Mouse (Mus musculus) midbrain, embryonic 14.5 days (tissue): ENCODE data around the gene Clk2. TPM values are rescaled to one million over a fixed set of nuclear protein-coding genes. Genes with fewer than 3 reads are reported as not detected.

Experiments
- ATAC-seq: fragments of 200-750 bp; cut with Nextera tagmentation; 2 replicates; pipeline ENCODE4 v1.8.0; 2017; ENCODE audit warnings: moderate number of reproducible peaks, moderate library complexity; ENCODE audit not compliant: low FRiP score, low TSS enrichment
- DNase-seq: peaks from one replicate; pipeline ENCODE4 v3.0.0-alpha.2; 2015
- H3K27ac ChIP-seq: fragments of 300-500 bp; sonication (generic); replicated peaks from 2 replicates; pipeline ENCODE4 v1.5.1; 2014; ENCODE audit warnings: mild to moderate bottlenecking, low read depth, low read length, moderate library complexity
- H3K27me3 ChIP-seq: fragments of 300-500 bp; sonication (generic); 2 replicates; pipeline ENCODE4 v1.6.1; 2014; ENCODE audit warnings: low read length, control low read depth, mixed read lengths; ENCODE audit not compliant: control insufficient read depth, insufficient read depth
- H3K36me3 ChIP-seq: fragments of 300-500 bp; sonication (generic); 2 replicates; pipeline ENCODE4 v1.6.1; 2014; ENCODE audit warnings: low read length, control low read depth; ENCODE audit not compliant: control insufficient read depth, insufficient read depth
- H3K4me1 ChIP-seq: fragments of 300-500 bp; sonication (generic); 2 replicates; pipeline ENCODE4 v1.6.1; 2014; ENCODE audit warnings: mild to moderate bottlenecking, antibody characterized with exemption, low read length, control low read depth; ENCODE audit not compliant: control insufficient read depth, insufficient read depth
- H3K4me2 ChIP-seq: fragments of 300-500 bp; sonication (generic); 2 replicates; pipeline ENCODE4 v1.6.1; 2014; ENCODE audit warnings: mild to moderate bottlenecking, low read length, moderate library complexity
- H3K4me3 ChIP-seq: fragments of 300-500 bp; sonication (generic); replicated peaks from 2 replicates; pipeline ENCODE4 v1.5.1; 2014; ENCODE audit warnings: low read depth, low read length
- H3K9ac ChIP-seq: fragments of 300-500 bp; sonication (generic); replicated peaks from 2 replicates; pipeline ENCODE4 v1.6.1; 2014; ENCODE audit warnings: mild to moderate bottlenecking, low read length, moderate library complexity
- H3K9me3 ChIP-seq: fragments of 300-500 bp; sonication (generic); 2 replicates; pipeline ENCODE4 v1.6.1; 2016; ENCODE audit warnings: low read length, control low read depth, mixed read lengths; ENCODE audit not compliant: control insufficient read depth
- WGBS: fragments of 180-500 bp; shearing (Covaris S2); extraction: QIAGEN DNeasy Blood & Tissue Kit; methylation state at CpG from one replicate; pipeline ENCODE4 v1.1.7; 2014; 5-methylcytosine and 5-hydroxymethylcytosine counted together
- polyA plus RNA-seq: library from polyadenylated mRNA; unstranded; fragments of >200 nt; fragmentation: Nextera tagmentation; extraction: Ambion mirVana; gene quantifications from 2 replicates; pipeline ENCODE4 v1.2.1, GENCODE M21; 2014

The Clk2 gene
- polyA plus RNA-seq: 22.0 and 24.6 TPM in 2 replicates

DNA sequence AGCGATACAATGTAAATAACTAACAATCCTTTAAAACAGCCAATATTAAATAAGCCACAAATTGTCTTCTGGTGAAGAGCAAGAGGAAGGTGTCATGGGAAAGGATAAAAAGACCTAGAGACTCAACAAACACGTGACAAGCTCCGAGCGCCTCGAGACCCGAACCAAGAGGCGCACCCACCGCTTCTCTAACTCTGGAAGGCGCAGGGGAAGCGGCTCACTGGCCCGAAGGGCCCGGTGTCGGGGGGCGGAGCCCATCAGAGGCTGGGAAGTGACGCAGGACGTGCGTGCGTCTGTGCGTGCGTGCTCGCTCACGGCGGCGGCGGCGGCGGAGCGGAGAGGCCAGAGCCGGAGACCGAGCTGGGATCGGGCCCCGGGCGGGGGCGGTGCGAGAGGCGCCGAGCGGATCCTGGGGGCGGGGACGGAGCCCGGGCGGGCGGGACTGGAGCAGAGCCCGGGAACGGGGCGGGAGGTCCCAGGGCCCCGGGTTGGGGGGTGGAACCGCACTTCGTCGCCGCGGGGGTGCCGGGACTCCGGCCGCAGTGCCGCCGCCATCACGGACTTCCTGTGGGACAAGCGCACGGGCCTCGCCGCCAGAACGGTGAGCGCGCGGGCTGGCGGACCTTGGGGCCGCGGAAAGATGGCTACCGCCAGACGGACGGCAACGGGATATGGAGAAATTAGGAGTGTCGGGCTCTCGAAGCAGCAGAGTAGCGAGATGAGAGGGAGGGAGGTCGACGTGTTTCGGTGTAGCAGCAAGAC lies at the start of gene Clk2:
TSS of gene Clk2 (plus strand) at position 290 of the 762 bp plus-strand sequence.
- peak within 1 kb of the TSS; percentile 92 for H3K27ac ChIP-seq
- DNase-seq (peak; percentile 97), ATAC-seq (peak; percentile 93)
- H3K9me3 ChIP-seq: no peaks in the 10 kb centered on the region
- H3K36me3 ChIP-seq: peaks cover 33% of the 10 kb centered on the region
- H3K9ac ChIP-seq: peak within 1 kb of the TSS; percentile 92
- under 1% methylated on average over 77 of the region's 79 CpGs for WGBS
- peak within 1 kb of the TSS; percentile 82 for H3K4me2 ChIP-seq
- H3K27me3 ChIP-seq: no peaks in the 10 kb centered on the region
- H3K4me1 ChIP-seq: peaks cover 12% of the 10 kb centered on the region
- H3K4me3 ChIP-seq: peak within 1 kb of the TSS; percentile 82

DNA sequence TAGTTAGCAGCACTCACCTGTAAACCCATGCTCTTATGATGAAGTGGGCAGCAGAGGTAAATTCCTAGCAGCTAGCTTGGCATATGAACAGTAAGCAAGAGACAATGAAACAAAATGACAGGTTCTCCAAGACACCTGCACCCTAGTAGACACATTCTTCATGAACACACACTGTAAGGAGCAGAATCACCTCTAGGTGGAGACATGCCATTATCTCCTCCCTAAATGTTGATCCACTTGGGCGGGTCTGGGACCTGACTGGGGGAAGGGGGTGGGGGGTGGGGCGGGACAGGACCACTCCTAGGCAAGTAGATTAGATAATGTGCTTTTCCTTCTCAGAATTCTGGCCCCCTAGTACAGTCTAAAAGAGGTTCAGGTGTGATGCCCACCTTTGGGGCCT lies 49.1 kb upstream of the Clk2 start:
- Histone ChIP-seq H3K27ac (no peak overlapping the region), H3K27me3 (no peaks in the 10 kb centered on the region), H3K9me3 (no peaks in the 10 kb centered on the region), H3K4me2 (no peak overlapping the region), H3K9ac (no peak overlapping the region), H3K36me3 (no peaks in the 10 kb centered on the region), H3K4me3 (no peak overlapping the region), H3K4me1 (no peaks in the 10 kb centered on the region)
- 9% methylated on average over 2 of the region's 2 CpGs for WGBS
- peak; percentile 53 for DNase-seq
- no peak for ATAC-seq

DNA sequence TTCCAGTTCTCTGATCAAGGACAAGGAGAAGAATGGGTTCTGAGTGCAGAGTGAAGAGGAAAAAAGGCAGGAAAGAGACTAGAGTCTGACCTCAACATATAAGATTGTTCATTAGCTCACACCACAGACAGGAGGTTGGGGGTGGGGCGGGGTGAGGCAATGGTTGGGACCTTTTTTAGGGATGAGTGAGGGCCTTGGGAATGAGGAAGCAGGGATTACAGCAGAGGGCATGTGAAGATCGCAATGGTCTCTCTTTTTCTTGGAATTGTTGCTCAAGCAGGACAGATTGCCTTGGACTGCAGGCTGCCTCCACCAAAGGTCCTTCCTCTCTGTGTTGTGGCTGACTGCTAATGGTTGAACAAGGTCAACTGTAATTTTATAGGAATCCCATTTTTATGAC lies 41.3 kb upstream of the Clk2 start:
- H3K4me3 ChIP-seq: no peak overlapping the region
- H3K9me3 ChIP-seq: no peaks in the 10 kb centered on the region
- H3K4me2 ChIP-seq: no peak overlapping the region
- WGBS: 74% methylated on average over 2 of the region's 2 CpGs
- no peak overlapping the region for H3K27ac ChIP-seq
- H3K4me1 ChIP-seq: no peaks in the 10 kb centered on the region
- ATAC-seq: no peak
- no peaks in the 10 kb centered on the region for H3K36me3 ChIP-seq
- no peak overlapping the region for H3K9ac ChIP-seq
- H3K27me3 ChIP-seq: no peaks in the 10 kb centered on the region
- no peak for DNase-seq

- no peaks in the 10 kb centered on the region for H3K9me3 ChIP-seq
- WGBS: 83% methylated on average over 3 of the region's 3 CpGs
- DNase-seq (no peak), ATAC-seq (no peak)
- H3K36me3 ChIP-seq: no peaks in the 10 kb centered on the region
- no peak overlapping the region for H3K4me2 ChIP-seq
- H3K4me1 ChIP-seq: no peaks in the 10 kb centered on the region
- no peaks in the 10 kb centered on the region for H3K27me3 ChIP-seq
- no peak overlapping the region for H3K9ac ChIP-seq
- no peak overlapping the region for H3K4me3 ChIP-seq
- no peak overlapping the region for H3K27ac ChIP-seq
Measured at GRCm38 (mm10) chr3:89124241-89124640, 40.4 kb upstream of the Clk2 start.

DNA sequence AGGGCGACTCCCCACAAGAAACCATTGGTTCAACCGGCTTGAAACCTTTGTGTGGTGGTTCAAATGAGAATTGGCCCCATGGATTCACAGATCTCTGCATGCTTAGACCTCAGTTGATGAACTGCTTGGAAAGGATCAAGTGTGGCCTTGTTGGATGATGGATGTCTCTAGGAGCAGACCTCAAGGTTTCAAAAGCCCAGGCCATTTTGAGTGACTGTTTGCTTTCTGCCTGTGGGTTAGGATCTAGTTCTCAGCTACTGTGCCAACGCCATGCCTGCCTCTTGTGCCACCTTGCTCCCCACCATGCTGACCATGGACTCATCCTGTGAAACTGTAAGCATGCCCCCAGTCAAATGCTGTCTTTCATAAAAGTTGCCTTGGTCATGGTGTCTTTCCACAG lies 38.6 kb upstream of the Clk2 start:
- 89% methylated on average over 3 of the region's 3 CpGs for WGBS
- H3K4me3 ChIP-seq: no peak overlapping the region
- ATAC-seq (no peak), DNase-seq (no peak)
- H3K4me1 ChIP-seq: no peaks in the 10 kb centered on the region
- no peak overlapping the region for H3K27ac ChIP-seq
- no peak overlapping the region for H3K9ac ChIP-seq
- H3K27me3 ChIP-seq: no peaks in the 10 kb centered on the region
- H3K4me2 ChIP-seq: no peak overlapping the region
- no peaks in the 10 kb centered on the region for H3K9me3 ChIP-seq
- no peaks in the 10 kb centered on the region for H3K36me3 ChIP-seq

DNA sequence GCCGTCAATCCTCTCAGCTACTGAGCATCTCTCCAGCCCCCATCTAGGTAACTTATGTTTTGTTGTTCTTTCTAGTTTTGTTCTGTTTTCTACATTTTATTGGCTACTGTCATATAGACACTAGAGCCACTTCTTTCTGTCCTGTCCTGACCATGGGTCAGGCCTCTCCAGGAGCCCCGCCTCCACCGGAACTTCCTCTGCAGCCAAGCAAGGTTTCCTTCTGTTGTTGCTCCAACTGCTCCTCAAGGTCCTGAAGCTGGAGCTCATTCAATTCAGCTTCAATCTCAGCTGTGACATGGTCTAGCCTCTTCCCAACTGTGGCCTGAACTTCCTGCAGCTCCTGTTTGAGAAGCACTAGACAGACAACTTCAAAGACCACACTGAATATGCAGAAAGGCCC lies 34.7 kb upstream of the Clk2 start:
- Histone ChIP-seq H3K9me3 (no peaks in the 10 kb centered on the region), H3K9ac (no peak overlapping the region), H3K27me3 (no peaks in the 10 kb centered on the region), H3K27ac (no peak overlapping the region), H3K4me1 (no peaks in the 10 kb centered on the region), H3K4me3 (no peak overlapping the region), H3K4me2 (no peak overlapping the region), H3K36me3 (no peaks in the 10 kb centered on the region)
- DNase-seq (no peak), ATAC-seq (no peak)
- 84% methylated on average over 3 of the region's 3 CpGs for WGBS

DNA sequence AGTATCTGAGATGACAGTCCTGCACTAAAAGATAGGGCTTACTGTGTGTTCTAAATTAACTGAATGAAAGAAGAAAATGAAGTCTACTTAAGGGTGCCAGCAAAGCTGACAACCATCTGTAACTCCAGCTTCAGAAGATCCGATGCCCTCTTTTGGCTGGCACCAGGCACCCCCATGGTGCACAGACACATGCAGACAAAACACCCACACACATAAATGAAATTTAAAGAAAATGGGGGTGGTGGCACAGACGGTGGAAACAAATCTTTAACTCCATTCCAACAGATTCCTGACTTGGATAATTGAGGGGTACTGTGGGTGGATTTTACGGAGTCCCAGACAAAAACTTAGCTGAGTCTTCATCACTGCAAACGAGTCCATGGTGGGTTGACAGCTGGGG lies 32.8 kb upstream of the Clk2 start:
- no peak overlapping the region for H3K27ac ChIP-seq
- H3K4me3 ChIP-seq: no peak overlapping the region; the same call in 1 of the 2 replicates
- H3K36me3 ChIP-seq: no peaks in the 10 kb centered on the region
- H3K9ac ChIP-seq: peak overlapping the region; percentile 37; the same call in 1 of the 2 replicates
- DNase-seq (no peak), ATAC-seq (no peak)
- H3K27me3 ChIP-seq: no peaks in the 10 kb centered on the region
- no peaks in the 10 kb centered on the region for H3K9me3 ChIP-seq
- H3K4me2 ChIP-seq: peak overlapping the region; percentile 58
- H3K4me1 ChIP-seq: no peaks in the 10 kb centered on the region
- 46% methylated on average over 4 of the region's 4 CpGs for WGBS

- H3K27ac ChIP-seq: no peak overlapping the region
- DNase-seq: peak; percentile 66
- 15% methylated on average over 30 of the region's 30 CpGs for WGBS
Measured at GRCm38 (mm10) chr3:89132285-89133062, 32.1 kb upstream of the Clk2 start.

More at GRCm38 (mm10) chr3:89132285-89133062, 32.1 kb upstream of the Clk2 start:
- Histone ChIP-seq H3K4me1 (no peaks in the 10 kb centered on the region), H3K27me3 (no peaks in the 10 kb centered on the region), H3K36me3 (no peaks in the 10 kb centered on the region), H3K9ac (peak overlapping the region; percentile 37; the same call in 1 of the 2 replicates), H3K4me2 (peak overlapping the region; percentile 58), H3K9me3 (no peaks in the 10 kb centered on the region), H3K4me3 (peak overlapping the region; percentile 32)
- no peak for ATAC-seq
